Mouse (Mus musculus) neural tube, embryonic 13.5 days (tissue): ENCODE measurements at regions not wholly inside any gene's neighbourhood (a gene's known extent, or its start where the extent isn't known, plus 50 kb on each side); places are given as distances from the start of the nearest gene placed in this dataset.
"Not testable (repeated sequence)": the region's sequence is repeated elsewhere in the genome, so short reads cannot be mapped to it uniquely, and the experiment has no call there.

Experiments used
- ATAC-seq: fragments of 200-750 bp; cut with Nextera tagmentation; 2 replicates; pipeline ENCODE4 v1.8.0; 2017; ENCODE audit warnings: low read depth, mild to moderate bottlenecking, moderate TSS enrichment, moderate library complexity
- H3K27ac ChIP-seq: fragments of 300-500 bp; sonication (generic); replicated peaks from 2 replicates; pipeline ENCODE4 v1.5.1; 2015; ENCODE audit warnings: moderate library complexity, mild to moderate bottlenecking, inconsistent platforms
- H3K27me3 ChIP-seq: fragments of 300-500 bp; sonication (generic); 2 replicates; pipeline ENCODE4 v1.6.1; 2015; ENCODE audit warnings: mild to moderate bottlenecking, inconsistent platforms
- H3K36me3 ChIP-seq: fragments of 300-500 bp; sonication (generic); 2 replicates; pipeline ENCODE4 v1.6.1; 2015; ENCODE audit warnings: mild to moderate bottlenecking, inconsistent platforms
- H3K4me1 ChIP-seq: fragments of 300-500 bp; sonication (generic); replicated peaks from 2 replicates; pipeline ENCODE4 v1.6.1; 2015; ENCODE audit warnings: inconsistent platforms
- H3K4me2 ChIP-seq: fragments of 300-500 bp; sonication (generic); 2 replicates; pipeline ENCODE4 v1.6.1; 2015; ENCODE audit warnings: inconsistent platforms, mild to moderate bottlenecking, moderate library complexity
- H3K4me3 ChIP-seq: fragments of 300-500 bp; sonication (generic); 2 replicates; pipeline ENCODE4 v1.5.1; 2015; ENCODE audit warnings: mild to moderate bottlenecking, inconsistent platforms
- H3K9ac ChIP-seq: fragments of 300-500 bp; sonication (generic); 2 replicates; pipeline ENCODE4 v1.6.1; 2015; ENCODE audit warnings: moderate library complexity, mild to moderate bottlenecking, inconsistent platforms
- H3K9me3 ChIP-seq: fragments of 300-500 bp; sonication (generic); 2 replicates; pipeline ENCODE4 v1.6.1; 2016; ENCODE audit warnings: inconsistent platforms
- whole genome bisulfite sequencing: fragments of 180-500 bp; shearing (Covaris S2); methylation state at CpG from one replicate; pipeline ENCODE4 v1.1.7; 2015; 5-methylcytosine and 5-hydroxymethylcytosine counted together

- Histone ChIP-seq H3K36me3 (no peaks in the 10 kb centered on the region), H3K4me2 (no peak overlapping the region), H3K27ac (no peak overlapping the region), H3K9ac (no peak overlapping the region), H3K4me3 (no peak overlapping the region), H3K27me3 (no peaks in the 10 kb centered on the region), H3K9me3 (no peaks in the 10 kb centered on the region), H3K4me1 (no peaks in the 10 kb centered on the region)
- no peak for ATAC-seq
- 82% methylated on average over 2 of the region's 2 CpGs for WGBS
These were observed 67.5 kb upstream of the Map9 start for GRCm38 (mm10) chr3:82290373-82290772.

GRCm38 (mm10) chr3:82288996-82289395 is 68.8 kb upstream of the Map9 start:
- ATAC-seq, result no peak

GRCm38 (mm10) chr3:82276977-82277714 is 80.7 kb upstream of the Map9 start:
- peaks cover 20% of the 10 kb centered on the region for H3K4me1 ChIP-seq
- no peak overlapping the region for H3K27ac ChIP-seq
- H3K4me2 ChIP-seq, result no peak overlapping the region
- no peak for ATAC-seq
- H3K4me3 ChIP-seq, result no peak overlapping the region
- no peaks in the 10 kb centered on the region for H3K9me3 ChIP-seq
- H3K36me3 ChIP-seq, result no peaks in the 10 kb centered on the region
- H3K27me3 ChIP-seq, result no peaks in the 10 kb centered on the region
- H3K9ac ChIP-seq, result no peak overlapping the region

More at GRCm38 (mm10) chr3:82288996-82289395, 68.8 kb upstream of the Map9 start:
- Histone ChIP-seq H3K27ac (no peak overlapping the region), H3K4me1 (no peaks in the 10 kb centered on the region), H3K27me3 (no peaks in the 10 kb centered on the region), H3K9ac (no peak overlapping the region), H3K36me3 (no peaks in the 10 kb centered on the region), H3K4me3 (no peak overlapping the region), H3K9me3 (no peaks in the 10 kb centered on the region), H3K4me2 (no peak overlapping the region)
- 68% methylated on average over 6 of the region's 6 CpGs for WGBS

- WGBS, result 55% methylated on average over 4 of the region's 4 CpGs
- H3K36me3 ChIP-seq, result no peaks in the 10 kb centered on the region
- H3K27ac ChIP-seq, result no peak overlapping the region
- peaks cover 20% of the 10 kb centered on the region for H3K4me1 ChIP-seq
- peak; percentile 53; the same call in 1 of the 2 replicates for ATAC-seq
- no peak overlapping the region for H3K4me3 ChIP-seq
- H3K9me3 ChIP-seq, result no peaks in the 10 kb centered on the region
- H3K9ac ChIP-seq, result no peak overlapping the region
- no peaks in the 10 kb centered on the region for H3K27me3 ChIP-seq
- no peak overlapping the region for H3K4me2 ChIP-seq
These were observed 82.0 kb upstream of the Map9 start for GRCm38 (mm10) chr3:82275822-82276203.

GRCm38 (mm10) chr3:82274945-82275821 is 82.7 kb upstream of the Map9 start:
- no peak overlapping the region for H3K4me2 ChIP-seq
- H3K36me3 ChIP-seq, result no peaks in the 10 kb centered on the region
- H3K4me3 ChIP-seq, result no peak overlapping the region
- ATAC-seq, result peak; percentile 82; the same call in 1 of the 2 replicates
- H3K27ac ChIP-seq, result no peak overlapping the region
- H3K9me3 ChIP-seq, result no peaks in the 10 kb centered on the region
- no peak overlapping the region; the same call in 1 of the 2 replicates for H3K9ac ChIP-seq
- no peaks in the 10 kb centered on the region for H3K27me3 ChIP-seq
- 57% methylated on average over 7 of the region's 7 CpGs for WGBS
- peaks cover 20% of the 10 kb centered on the region for H3K4me1 ChIP-seq

- no peak for ATAC-seq
- Histone ChIP-seq H3K4me3 (no peak overlapping the region), H3K4me1 (peaks cover 20% of the 10 kb centered on the region), H3K9me3 (no peaks in the 10 kb centered on the region), H3K36me3 (no peaks in the 10 kb centered on the region), H3K27me3 (no peaks in the 10 kb centered on the region), H3K27ac (no peak overlapping the region), H3K4me2 (no peak overlapping the region), H3K9ac (no peak overlapping the region; the same call in 1 of the 2 replicates)
- WGBS, result 49% methylated on average over 6 of the region's 6 CpGs
These were observed 83.5 kb upstream of the Map9 start for GRCm38 (mm10) chr3:82274196-82274937.

- H3K27ac ChIP-seq, H3K4me2 ChIP-seq, H3K36me3 ChIP-seq, H3K9ac ChIP-seq, H3K9me3 ChIP-seq, H3K4me3 ChIP-seq, H3K27me3 ChIP-seq, ATAC-seq: not testable (repeated sequence)
- peaks cover 20% of the 10 kb centered on the region for H3K4me1 ChIP-seq
- 77% methylated on average over 2 of the region's 2 CpGs for WGBS
These were observed 84.3 kb upstream of the Map9 start for GRCm38 (mm10) chr3:82273511-82273910.

GRCm38 (mm10) chr3:82271965-82272364 is 85.9 kb upstream of the Map9 start:
- Histone ChIP-seq H3K27me3 (no peaks in the 10 kb centered on the region), H3K4me1 (peaks cover 20% of the 10 kb centered on the region), H3K4me3 (no peak overlapping the region), H3K9ac (no peak overlapping the region), H3K36me3 (no peaks in the 10 kb centered on the region), H3K4me2 (no peak overlapping the region), H3K27ac (no peak overlapping the region), H3K9me3 (no peaks in the 10 kb centered on the region)
- WGBS, result 81% methylated on average over 1 of the region's 1 CpGs
- no peak for ATAC-seq

- Histone ChIP-seq H3K27ac (no peak overlapping the region), H3K9me3 (no peaks in the 10 kb centered on the region), H3K4me1 (no peaks in the 10 kb centered on the region), H3K36me3 (no peaks in the 10 kb centered on the region), H3K27me3 (no peaks in the 10 kb centered on the region), H3K4me2 (no peak overlapping the region), H3K9ac (no peak overlapping the region), H3K4me3 (no peak overlapping the region)
- 84% methylated on average over 1 of the region's 1 CpGs for WGBS
- no peak for ATAC-seq
These were observed 91.9 kb upstream of the Map9 start for GRCm38 (mm10) chr3:82265941-82266340.

- H3K27ac ChIP-seq, result no peak overlapping the region
- no peak for ATAC-seq
- H3K27me3 ChIP-seq, result no peaks in the 10 kb centered on the region
- 89% methylated on average over 3 of the region's 3 CpGs for WGBS
- no peaks in the 10 kb centered on the region for H3K9me3 ChIP-seq
- H3K9ac ChIP-seq, result no peak overlapping the region
- H3K4me2 ChIP-seq, result no peak overlapping the region
- H3K4me3 ChIP-seq, result no peak overlapping the region
- H3K4me1 ChIP-seq, result no peaks in the 10 kb centered on the region
- H3K36me3 ChIP-seq, result no peaks in the 10 kb centered on the region
These were observed 95.9 kb upstream of the Map9 start for GRCm38 (mm10) chr3:82261976-82262375.

GRCm38 (mm10) chr3:82259986-82260652 is 97.7 kb upstream of the Map9 start:
- Histone ChIP-seq H3K27me3 (no peaks in the 10 kb centered on the region), H3K9ac (no peak overlapping the region), H3K27ac (no peak overlapping the region), H3K9me3 (no peaks in the 10 kb centered on the region), H3K4me1 (no peaks in the 10 kb centered on the region), H3K36me3 (no peaks in the 10 kb centered on the region), H3K4me2 (no peak overlapping the region), H3K4me3 (no peak overlapping the region)
- WGBS, result 92% methylated on average over 4 of the region's 4 CpGs
- no peak for ATAC-seq
